Mouse (Mus musculus): ENCODE results near the gene Tmem211.

Tmem211 gene

GRCm38 (mm10) chr5:113208622-113209400 is 17.9 kb upstream of the Tmem211 start:
- no peaks in the 10 kb centered on the region for H3K9me3 ChIP-seq (ENCODE audit: low read length)
- no peaks in the 10 kb centered on the region for H3K27me3 ChIP-seq (ENCODE audit: insufficient read depth, low read length)
- H3K4me3 ChIP-seq (replicated peaks; ENCODE audit: low read length) = peak overlapping the region; percentile 72
- TF ChIP-seq POU5F1 (IDR thresholded peaks at IDR 0.05; ENCODE audit: borderline replicate concordance, low read length) = no peak
- no peak for TF ChIP-seq CTCF (conservative IDR thresholded peaks at IDR 0.05; ENCODE audit: low read length)
- no peak for TF ChIP-seq NANOG (IDR thresholded peaks at IDR 0.05; ENCODE audit: borderline replicate concordance, low read length)
- H3K4me1 ChIP-seq (replicated peaks; ENCODE audit: low read depth, low read length) = peaks cover 60% of the 10 kb centered on the region
- H3K36me3 ChIP-seq (ENCODE audit: insufficient read depth, low read length) = peaks cover 4% of the 10 kb centered on the region; the same call in 1 of the 2 replicates

DNA sequence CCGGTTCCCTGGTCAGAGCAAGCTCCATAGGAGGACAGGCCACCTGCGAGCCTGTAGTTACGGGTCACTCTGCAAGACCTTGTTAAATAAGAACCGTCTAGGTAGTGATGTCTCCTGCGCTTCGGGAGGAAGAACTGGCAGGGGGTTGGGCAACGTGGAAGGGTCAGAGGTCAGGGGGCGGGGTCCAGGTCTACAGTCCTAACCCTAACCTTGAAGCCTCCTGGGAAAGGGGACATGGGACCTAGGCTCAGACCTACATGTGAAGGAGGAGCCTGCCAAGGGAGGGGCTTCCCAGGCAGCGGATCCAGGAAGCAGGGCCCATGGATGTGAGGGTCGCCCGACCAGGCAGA is 17.3 kb upstream of the Tmem211 start:
- H3K4me3 ChIP-seq (replicated peaks; ENCODE audit: low read length) = peak overlapping the region; percentile 72
- H3K36me3 ChIP-seq (ENCODE audit: insufficient read depth, low read length) = peaks cover 4% of the 10 kb centered on the region; the same call in 1 of the 2 replicates
- no peak for TF ChIP-seq NANOG (IDR thresholded peaks at IDR 0.05; ENCODE audit: borderline replicate concordance, low read length)
- no peaks in the 10 kb centered on the region for H3K9me3 ChIP-seq (ENCODE audit: low read length)
- H3K4me1 ChIP-seq (replicated peaks; ENCODE audit: low read depth, low read length) = peaks cover 66% of the 10 kb centered on the region
- no peaks in the 10 kb centered on the region for H3K27me3 ChIP-seq (ENCODE audit: insufficient read depth, low read length)

DNA sequence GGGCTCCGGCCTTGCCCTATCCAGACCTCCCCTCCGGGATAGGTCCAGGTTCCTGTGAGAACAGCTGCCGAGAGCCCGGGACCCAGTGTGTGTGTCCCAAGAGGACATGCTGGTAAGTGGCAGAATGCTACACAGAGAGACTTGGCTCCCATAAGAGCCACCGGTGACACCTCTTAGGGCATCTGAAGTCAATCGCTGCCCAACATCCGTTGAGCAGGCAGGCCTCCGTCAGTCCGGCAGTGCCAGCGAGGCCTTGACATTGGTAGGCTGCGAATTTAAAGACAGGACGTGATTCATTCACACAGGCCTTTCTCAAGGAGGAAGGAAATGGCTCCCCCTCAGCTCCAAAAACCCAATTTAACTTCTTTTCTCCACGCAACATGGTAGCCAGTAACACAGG is 16.8 kb upstream of the Tmem211 start:
- TF ChIP-seq CTCF (conservative IDR thresholded peaks at IDR 0.05; ENCODE audit: low read length) (no peak), POU5F1 (IDR thresholded peaks at IDR 0.05; ENCODE audit: borderline replicate concordance, low read length) (no peak), NANOG (IDR thresholded peaks at IDR 0.05; ENCODE audit: borderline replicate concordance, low read length) (no peak)
- peak overlapping the region; percentile 72 for H3K4me3 ChIP-seq (replicated peaks; ENCODE audit: low read length)
- no peaks in the 10 kb centered on the region for H3K9me3 ChIP-seq (ENCODE audit: low read length)
- H3K36me3 ChIP-seq (ENCODE audit: insufficient read depth, low read length) = peaks cover 4% of the 10 kb centered on the region; the same call in 1 of the 2 replicates
- no peaks in the 10 kb centered on the region for H3K27me3 ChIP-seq (ENCODE audit: insufficient read depth, low read length)
- peaks cover 69% of the 10 kb centered on the region for H3K4me1 ChIP-seq (replicated peaks; ENCODE audit: low read depth, low read length)

- Histone ChIP-seq H3K27me3 (ENCODE audit: insufficient read depth, low read length) (no peaks in the 10 kb centered on the region), H3K9me3 (ENCODE audit: low read length) (no peaks in the 10 kb centered on the region), H3K36me3 (ENCODE audit: insufficient read depth, low read length) (peaks cover 4% of the 10 kb centered on the region; the same call in 1 of the 2 replicates), H3K4me1 (replicated peaks; ENCODE audit: low read depth, low read length) (peaks cover 72% of the 10 kb centered on the region), H3K4me3 (replicated peaks; ENCODE audit: low read length) (no peak overlapping the region)
- TF ChIP-seq POU5F1 (IDR thresholded peaks at IDR 0.05; ENCODE audit: borderline replicate concordance, low read length) = no peak
- no peak for TF ChIP-seq NANOG (IDR thresholded peaks at IDR 0.05; ENCODE audit: borderline replicate concordance, low read length)
- no peak for TF ChIP-seq CTCF (conservative IDR thresholded peaks at IDR 0.05; ENCODE audit: low read length)
These were observed 16.4 kb upstream of the Tmem211 start for GRCm38 (mm10) chr5:113210314-113210713.

DNA sequence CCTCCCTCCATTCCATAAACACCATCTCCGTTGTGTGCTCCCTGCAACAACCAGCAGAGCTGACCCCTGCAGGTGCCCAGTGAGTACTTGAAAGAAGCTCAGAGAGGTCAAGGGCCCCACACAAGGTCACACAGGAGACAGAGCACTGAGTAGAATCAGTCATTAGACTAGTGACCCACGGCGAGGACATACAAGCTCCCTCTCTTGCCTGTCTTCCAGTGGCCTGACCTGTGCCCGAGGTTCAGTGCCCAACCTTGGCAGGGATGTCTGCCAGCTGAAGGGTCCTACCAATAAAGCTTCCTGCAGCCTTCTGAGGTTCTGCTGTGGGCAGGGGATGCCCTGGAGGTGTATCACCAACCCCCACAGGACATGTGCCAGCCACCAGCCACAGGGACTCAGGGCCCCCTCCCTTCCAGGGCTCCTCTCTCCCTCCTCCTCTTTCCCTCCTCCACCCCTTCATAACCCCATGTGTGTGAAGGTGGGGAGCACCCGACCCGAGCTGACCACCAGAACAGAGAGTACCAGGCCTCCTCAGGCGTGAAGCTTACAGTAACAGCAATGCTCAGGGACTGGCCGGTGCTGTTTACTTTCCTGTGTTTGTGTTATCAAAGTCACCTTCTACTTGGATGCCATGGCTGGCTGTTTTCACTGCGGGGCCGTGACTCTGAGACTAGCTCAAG is 14.4 kb upstream of the Tmem211 start:
- H3K4me1 ChIP-seq (replicated peaks; ENCODE audit: low read depth, low read length) = peaks cover 79% of the 10 kb centered on the region
- TF ChIP-seq POU5F1 (IDR thresholded peaks at IDR 0.05; ENCODE audit: borderline replicate concordance, low read length) (no peak), CTCF (conservative IDR thresholded peaks at IDR 0.05; ENCODE audit: low read length) (no peak), NANOG (IDR thresholded peaks at IDR 0.05; ENCODE audit: borderline replicate concordance, low read length) (no peak)
- H3K9me3 ChIP-seq (ENCODE audit: low read length) = no peaks in the 10 kb centered on the region
- H3K27me3 ChIP-seq (ENCODE audit: insufficient read depth, low read length) = no peaks in the 10 kb centered on the region
- no peak overlapping the region for H3K4me3 ChIP-seq (replicated peaks; ENCODE audit: low read length)
- peaks cover 4% of the 10 kb centered on the region; the same call in 1 of the 2 replicates for H3K36me3 ChIP-seq (ENCODE audit: insufficient read depth, low read length)

GRCm38 (mm10) chr5:113214041-113214440 is 12.7 kb upstream of the Tmem211 start:
- TF ChIP-seq POU5F1 (IDR thresholded peaks at IDR 0.05; ENCODE audit: borderline replicate concordance, low read length) = no peak
- TF ChIP-seq NANOG (IDR thresholded peaks at IDR 0.05; ENCODE audit: borderline replicate concordance, low read length) = no peak
- TF ChIP-seq CTCF (conservative IDR thresholded peaks at IDR 0.05; ENCODE audit: low read length) = no peak
- Histone ChIP-seq H3K4me1 (replicated peaks; ENCODE audit: low read depth, low read length) (peaks cover 75% of the 10 kb centered on the region), H3K36me3 (ENCODE audit: insufficient read depth, low read length) (peaks cover 4% of the 10 kb centered on the region; the same call in 1 of the 2 replicates), H3K4me3 (replicated peaks; ENCODE audit: low read length) (no peak overlapping the region), H3K9me3 (ENCODE audit: low read length) (no peaks in the 10 kb centered on the region), H3K27me3 (ENCODE audit: insufficient read depth, low read length) (peaks cover 5% of the 10 kb centered on the region; the same call in 1 of the 2 replicates)

- peaks cover 75% of the 10 kb centered on the region for H3K4me1 ChIP-seq (replicated peaks; ENCODE audit: low read depth, low read length)
- no peak overlapping the region for H3K4me3 ChIP-seq (replicated peaks; ENCODE audit: low read length)
- H3K9me3 ChIP-seq (ENCODE audit: low read length) = no peaks in the 10 kb centered on the region
- TF ChIP-seq NANOG (IDR thresholded peaks at IDR 0.05; ENCODE audit: borderline replicate concordance, low read length) (no peak), CTCF (conservative IDR thresholded peaks at IDR 0.05; ENCODE audit: low read length) (no peak), POU5F1 (IDR thresholded peaks at IDR 0.05; ENCODE audit: borderline replicate concordance, low read length) (no peak)
- peaks cover 4% of the 10 kb centered on the region; the same call in 1 of the 2 replicates for H3K36me3 ChIP-seq (ENCODE audit: insufficient read depth, low read length)
- H3K27me3 ChIP-seq (ENCODE audit: insufficient read depth, low read length) = peaks cover 9% of the 10 kb centered on the region
These were observed 12.3 kb upstream of the Tmem211 start for GRCm38 (mm10) chr5:113214455-113214854.

DNA sequence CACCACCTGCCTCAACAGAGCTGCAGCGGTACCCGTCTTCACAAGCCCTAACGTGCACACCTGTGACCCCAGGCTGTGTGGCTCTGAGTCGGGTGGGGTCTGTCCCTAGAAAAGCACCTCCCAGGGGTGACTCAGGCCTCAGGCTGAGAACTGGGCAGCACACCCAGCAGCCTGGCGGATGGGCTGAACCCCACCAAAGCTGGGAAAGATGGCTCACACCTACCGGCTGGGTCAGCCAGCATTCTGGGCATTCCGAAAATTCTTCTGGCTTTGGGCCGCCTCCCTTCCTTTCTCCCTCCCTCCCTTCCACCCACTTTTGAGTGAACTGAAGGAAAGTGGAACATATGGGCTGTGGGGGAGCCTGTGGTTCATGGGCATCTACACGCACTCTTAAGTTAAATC is 11.1 kb upstream of the Tmem211 start:
- Histone ChIP-seq H3K36me3 (ENCODE audit: insufficient read depth, low read length) (peaks cover 4% of the 10 kb centered on the region; the same call in 1 of the 2 replicates), H3K9me3 (ENCODE audit: low read length) (no peaks in the 10 kb centered on the region), H3K4me1 (replicated peaks; ENCODE audit: low read depth, low read length) (peaks cover 74% of the 10 kb centered on the region), H3K27me3 (ENCODE audit: insufficient read depth, low read length) (peaks cover 20% of the 10 kb centered on the region), H3K4me3 (replicated peaks; ENCODE audit: low read length) (no peak overlapping the region)
- no peak for TF ChIP-seq CTCF (conservative IDR thresholded peaks at IDR 0.05; ENCODE audit: low read length)
- no peak for TF ChIP-seq NANOG (IDR thresholded peaks at IDR 0.05; ENCODE audit: borderline replicate concordance, low read length)

All from E14TG2a.4 (cell line).